Mouse (Mus musculus): ENCODE data around the gene Itgb5.

The Itgb5 gene

DNA sequence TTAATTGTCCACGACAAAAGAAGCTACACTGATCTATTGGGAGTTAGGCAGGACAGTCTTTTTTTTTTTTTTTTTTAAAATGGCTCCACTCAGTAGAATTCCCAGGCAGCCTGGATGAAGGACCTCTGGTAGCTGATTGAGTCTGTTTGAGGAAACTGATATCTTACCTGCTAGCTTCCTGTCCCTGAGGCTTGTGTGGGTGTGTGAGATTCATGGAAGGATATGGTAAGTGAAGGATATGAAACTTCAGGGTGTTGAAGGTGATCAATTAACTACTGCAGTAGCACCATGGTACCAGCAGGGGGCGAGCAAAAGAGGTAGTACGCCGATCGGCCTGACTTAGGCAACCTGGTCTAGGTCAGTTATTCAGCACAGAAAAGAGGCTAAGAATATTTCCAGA, 166.6 kb downstream of the Itgb5 start:
- DNase-seq: peak; percentile 44

DNA sequence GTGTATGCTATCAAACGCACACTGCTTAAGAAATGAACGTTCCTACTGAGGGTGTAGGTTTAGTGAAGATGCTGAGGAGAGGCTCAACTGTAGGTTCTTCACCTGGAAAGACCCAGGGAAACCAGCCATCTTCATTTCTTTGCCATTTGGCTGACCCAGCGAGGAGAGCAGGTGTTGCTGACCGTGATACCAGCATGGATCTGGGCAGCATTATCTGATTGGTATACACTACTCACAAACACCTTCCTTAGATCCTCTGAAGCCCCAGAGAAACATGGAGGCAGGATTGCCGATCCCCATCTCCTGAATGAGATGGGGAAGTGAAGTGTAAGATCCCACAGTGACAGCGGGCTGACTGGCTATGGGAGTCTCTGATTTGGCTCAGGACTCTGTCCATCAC, 168.5 kb downstream of the Itgb5 start:
- no peak for DNase-seq
